Mouse (Mus musculus) neural tube, embryonic 11.5 days (tissue): ENCODE data around the gene Ptar1. TPM values are rescaled to one million over a fixed set of nuclear protein-coding genes. Genes with fewer than 3 reads are reported as not detected.

Source experiments
- ATAC-seq: fragments of 200-750 bp; cut with Nextera tagmentation; 2 replicates; pipeline ENCODE4 v1.8.0; 2017; ENCODE audit warnings: moderate number of reproducible peaks, mild to moderate bottlenecking, moderate TSS enrichment, moderate library complexity; ENCODE audit not compliant: insufficient read depth, low FRiP score, low TSS enrichment
- DNase-seq: peaks from one replicate; pipeline ENCODE4 v3.0.0-alpha.2; 2015; ENCODE audit warnings: low spot score
- H3K27ac ChIP-seq: fragments of 300-500 bp; sonication (generic); 2 replicates; pipeline ENCODE4 v1.5.1; 2014; ENCODE audit warnings: low read depth, mild to moderate bottlenecking, low read length
- H3K27me3 ChIP-seq: fragments of 300-500 bp; sonication (generic); 2 replicates; pipeline ENCODE4 v1.6.1; 2014; ENCODE audit warnings: mild to moderate bottlenecking, low read length, mixed read lengths; ENCODE audit not compliant: control insufficient read depth, insufficient read depth
- H3K36me3 ChIP-seq: fragments of 300-500 bp; sonication (generic); 2 replicates; pipeline ENCODE4 v1.6.1; 2014; ENCODE audit warnings: mild to moderate bottlenecking, low read length, moderate library complexity, mixed read lengths; ENCODE audit not compliant: control insufficient read depth, insufficient read depth
- H3K4me1 ChIP-seq: fragments of 300-500 bp; sonication (generic); 2 replicates; pipeline ENCODE4 v1.6.1; 2014; ENCODE audit warnings: low read length, mixed read lengths; ENCODE audit not compliant: control insufficient read depth, insufficient read depth
- H3K4me2 ChIP-seq: fragments of 300-500 bp; sonication (generic); 2 replicates; pipeline ENCODE4 v1.6.1; 2014; ENCODE audit warnings: low read depth, mild to moderate bottlenecking, moderate library complexity
- H3K4me3 ChIP-seq: fragments of 300-500 bp; sonication (generic); 2 replicates; pipeline ENCODE4 v1.5.1; 2014; ENCODE audit warnings: low read depth, low read length
- H3K9ac ChIP-seq: fragments of 300-500 bp; sonication (generic); 2 replicates; pipeline ENCODE4 v1.6.1; 2014; ENCODE audit warnings: mild to moderate bottlenecking, low read length
- H3K9me3 ChIP-seq: fragments of 300-500 bp; sonication (generic); 2 replicates; pipeline ENCODE4 v1.6.1; 2016; ENCODE audit warnings: low read length; ENCODE audit not compliant: control insufficient read depth
- WGBS: fragments of 180-500 bp; shearing (Covaris S2); extraction: QIAGEN DNeasy Blood & Tissue Kit; methylation state at CpG from one replicate; pipeline ENCODE4 v1.1.7; 2014; 5-methylcytosine and 5-hydroxymethylcytosine counted together
- polyA plus RNA-seq: library from polyadenylated mRNA; unstranded; fragments of >200 nt; fragmentation: Nextera tagmentation; extraction: Ambion mirVana; gene quantifications from 2 replicates; pipeline ENCODE4 v1.2.1, GENCODE M21; 2014

Gene Ptar1
- polyA plus RNA-seq, 1 experiment from 2014 or later = 7.5 TPM

GRCm38 (mm10) chr19:23764051-23764450 lies 76.8 kb downstream of the Ptar1 start:
- H3K36me3 ChIP-seq = no peaks in the 10 kb centered on the region
- H3K27me3 ChIP-seq = peaks cover 4% of the 10 kb centered on the region; the same call in 1 of the 2 replicates
- DNase-seq (no peak), ATAC-seq (no peak)
- H3K27ac ChIP-seq = no peak overlapping the region
- H3K4me2 ChIP-seq = no peak overlapping the region
- 68% methylated on average over 2 of the region's 2 CpGs for WGBS
- no peak overlapping the region for H3K9ac ChIP-seq
- H3K9me3 ChIP-seq = no peaks in the 10 kb centered on the region
- no peak overlapping the region for H3K4me3 ChIP-seq
- H3K4me1 ChIP-seq = no peaks in the 10 kb centered on the region

GRCm38 (mm10) chr19:23768864-23769263 lies 81.6 kb downstream of the Ptar1 start:
- DNase-seq (no peak), ATAC-seq (no peak)
- Histone ChIP-seq H3K4me1 (no peaks in the 10 kb centered on the region), H3K9ac (no peak overlapping the region), H3K9me3 (no peaks in the 10 kb centered on the region; the same call in 1 of the 2 replicates), H3K36me3 (no peaks in the 10 kb centered on the region), H3K27me3 (no peaks in the 10 kb centered on the region), H3K4me2 (no peak overlapping the region), H3K27ac (no peak overlapping the region), H3K4me3 (no peak overlapping the region)
- 31% methylated on average over 5 of the region's 5 CpGs for WGBS

DNA sequence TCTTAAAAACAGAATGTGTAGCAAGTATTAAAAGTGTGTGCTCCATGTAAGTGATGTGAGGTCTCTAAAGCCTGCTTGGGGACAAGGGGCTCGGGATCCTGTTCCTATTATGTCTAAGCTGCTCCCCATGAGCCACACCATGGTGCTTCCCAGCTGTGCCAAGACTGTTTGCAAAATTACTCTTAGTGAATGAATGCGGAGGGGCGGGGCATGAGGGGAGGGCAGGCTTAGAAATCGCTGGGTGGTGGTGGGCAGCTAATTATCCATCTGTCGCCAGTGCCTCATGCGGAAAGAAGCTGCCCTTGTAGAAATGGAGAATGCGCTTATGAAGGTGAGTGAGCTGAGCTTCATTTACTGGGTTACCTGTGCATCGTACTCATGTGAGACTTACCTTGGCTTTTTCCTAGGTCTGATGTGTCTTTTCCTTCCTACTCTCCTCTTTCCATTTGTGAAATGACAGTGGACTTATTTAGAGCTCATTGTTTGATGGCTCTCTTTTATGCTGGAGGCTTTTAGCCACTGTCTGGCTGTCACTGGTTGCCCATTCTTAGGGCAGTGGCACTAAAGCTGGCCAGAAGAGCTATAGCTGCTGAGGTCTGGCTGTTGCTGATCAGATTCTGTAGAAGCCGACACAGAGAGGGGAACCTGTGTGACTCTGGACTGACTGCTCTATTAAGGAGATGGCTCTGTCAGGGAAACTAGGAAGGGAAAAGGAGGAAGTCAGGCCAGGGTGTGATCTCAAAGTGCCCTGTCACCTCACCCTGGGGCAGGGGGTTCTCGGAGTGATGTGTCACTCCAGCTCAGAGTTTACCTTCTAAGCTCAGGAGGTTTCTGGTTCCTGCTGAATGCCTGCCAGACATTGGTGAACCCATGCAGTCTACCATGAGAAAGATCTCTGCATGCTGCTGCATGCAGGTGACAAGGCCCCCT lies 83.5 kb downstream of the Ptar1 start:
- ATAC-seq = peak; percentile 69; the same call in 1 of the 2 replicates
- H3K9ac ChIP-seq = no peak overlapping the region
- no peaks in the 10 kb centered on the region; the same call in 1 of the 2 replicates for H3K9me3 ChIP-seq
- no peaks in the 10 kb centered on the region for H3K36me3 ChIP-seq
- H3K4me2 ChIP-seq = no peak overlapping the region
- WGBS = 53% methylated on average over 10 of the region's 10 CpGs
- H3K27me3 ChIP-seq = no peaks in the 10 kb centered on the region
- no peak overlapping the region for H3K27ac ChIP-seq
- H3K4me1 ChIP-seq = no peaks in the 10 kb centered on the region
- peak; percentile 58 for DNase-seq
- no peak overlapping the region for H3K4me3 ChIP-seq

GRCm38 (mm10) chr19:23771971-23772370 lies 84.7 kb downstream of the Ptar1 start:
- H3K4me1 ChIP-seq = no peaks in the 10 kb centered on the region
- WGBS = 60% methylated on average over 7 of the region's 7 CpGs
- ATAC-seq (no peak), DNase-seq (no peak)
- no peaks in the 10 kb centered on the region for H3K36me3 ChIP-seq
- no peaks in the 10 kb centered on the region for H3K27me3 ChIP-seq
- no peak overlapping the region for H3K27ac ChIP-seq
- H3K4me3 ChIP-seq = no peak overlapping the region
- H3K4me2 ChIP-seq = no peak overlapping the region
- no peak overlapping the region for H3K9ac ChIP-seq
- no peaks in the 10 kb centered on the region; the same call in 1 of the 2 replicates for H3K9me3 ChIP-seq

DNA sequence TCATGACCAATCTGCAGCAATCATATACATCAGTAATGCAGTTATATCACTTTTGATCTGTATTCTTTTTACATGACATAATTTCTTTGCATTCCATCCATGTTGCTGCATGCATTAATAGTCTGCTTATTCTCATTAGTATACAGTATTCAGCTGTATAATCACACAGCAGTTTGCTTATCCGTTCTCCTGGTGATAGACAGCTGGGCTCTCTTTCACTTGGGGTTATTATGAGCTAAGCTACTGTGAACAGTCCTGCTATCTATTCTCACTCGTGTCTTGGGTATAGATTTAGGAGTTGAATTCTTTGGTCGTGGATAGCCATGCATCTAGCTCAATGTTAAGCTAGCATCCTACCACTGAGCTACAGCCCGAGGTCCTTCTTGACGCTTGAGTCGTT lies 88.1 kb downstream of the Ptar1 start:
- H3K4me1 ChIP-seq = no peaks in the 10 kb centered on the region
- no peak overlapping the region for H3K4me3 ChIP-seq
- ATAC-seq = no peak
- no peaks in the 10 kb centered on the region for H3K36me3 ChIP-seq
- H3K4me2 ChIP-seq = no peak overlapping the region
- WGBS = 88% methylated on average over 6 of the region's 6 CpGs
- no peak overlapping the region for H3K9ac ChIP-seq
- no peak for DNase-seq
- H3K27ac ChIP-seq = no peak overlapping the region
- H3K9me3 ChIP-seq = no peaks in the 10 kb centered on the region; the same call in 1 of the 2 replicates
- no peaks in the 10 kb centered on the region for H3K27me3 ChIP-seq

- no peaks in the 10 kb centered on the region for H3K9me3 ChIP-seq
- no peaks in the 10 kb centered on the region for H3K36me3 ChIP-seq
- H3K9ac ChIP-seq = no peak overlapping the region
- H3K27me3 ChIP-seq = no peaks in the 10 kb centered on the region
- no peak overlapping the region for H3K27ac ChIP-seq
- DNase-seq (no peak), ATAC-seq (no peak)
- H3K4me2 ChIP-seq = no peak overlapping the region
- peaks cover 5% of the 10 kb centered on the region; the same call in 1 of the 2 replicates for H3K4me1 ChIP-seq
- H3K4me3 ChIP-seq = no peak overlapping the region
Measured at GRCm38 (mm10) chr19:23779130-23779529, 91.9 kb downstream of the Ptar1 start.

- ATAC-seq = no peak
- DNase-seq = no peak
- no peaks in the 10 kb centered on the region for H3K27me3 ChIP-seq
- 86% methylated on average over 4 of the region's 4 CpGs for WGBS
- no peaks in the 10 kb centered on the region for H3K36me3 ChIP-seq
- no peak overlapping the region for H3K4me2 ChIP-seq
- H3K4me3 ChIP-seq = no peak overlapping the region
- H3K27ac ChIP-seq = no peak overlapping the region
- H3K9me3 ChIP-seq = no peaks in the 10 kb centered on the region
- no peak overlapping the region for H3K9ac ChIP-seq
- peaks cover 5% of the 10 kb centered on the region; the same call in 1 of the 2 replicates for H3K4me1 ChIP-seq
Measured at GRCm38 (mm10) chr19:23780105-23780504, 92.9 kb downstream of the Ptar1 start.
